Mouse (Mus musculus) limb, embryonic 10.5 days (tissue): ENCODE data around the gene Rhob. TPM values are rescaled to one million over a fixed set of nuclear protein-coding genes. Genes with fewer than 3 reads are reported as not detected.
"Not testable (repeated sequence)": the region's sequence is repeated elsewhere in the genome, so short reads cannot be mapped to it uniquely, and the experiment has no call there.

Source experiments
- DNase-seq: peaks from one replicate; pipeline ENCODE4 v3.0.0-alpha.2; 2017; ENCODE audit warnings: low spot score
- H3K27ac ChIP-seq: fragments of 300-500 bp; sonication (generic); 2 replicates; pipeline ENCODE4 v1.5.1; 2016; ENCODE audit warnings: mild to moderate bottlenecking
- H3K27me3 ChIP-seq: fragments of 300-500 bp; sonication (generic); 2 replicates; pipeline ENCODE4 v1.6.1; 2016; ENCODE audit warnings: low read depth, mild to moderate bottlenecking; ENCODE audit not compliant: poor library complexity, severe bottlenecking
- H3K36me3 ChIP-seq: fragments of 300-500 bp; sonication (generic); 2 replicates; pipeline ENCODE4 v1.6.1; 2016; ENCODE audit warnings: mild to moderate bottlenecking, moderate library complexity
- H3K4me1 ChIP-seq: fragments of 300-500 bp; sonication (generic); 2 replicates; pipeline ENCODE4 v1.6.1; 2016
- H3K4me3 ChIP-seq: fragments of 300-500 bp; sonication (generic); 2 replicates; pipeline ENCODE4 v1.5.1; 2016; ENCODE audit warnings: mild to moderate bottlenecking, moderate library complexity
- H3K9me3 ChIP-seq: fragments of 300-500 bp; sonication (generic); replicated peaks from 2 replicates; pipeline ENCODE4 v1.6.1; 2016; ENCODE audit warnings: mild to moderate bottlenecking
- WGBS: fragments of 180-500 bp; shearing (Covaris S2); methylation state at CpG from one replicate; pipeline ENCODE4 v1.1.7; 2016; 5-methylcytosine and 5-hydroxymethylcytosine counted together
- polyA plus RNA-seq: library from polyadenylated mRNA; unstranded; fragments of >200 nt; fragmentation: Nextera tagmentation; extraction: Ambion mirVana; gene quantifications from 2 replicates; pipeline ENCODE4 v1.2.1, GENCODE M21; 2016

Rhob gene
- polyA plus RNA-seq, 1 experiment from 2014 or later = 14.7 TPM

GRCm38 (mm10) chr12:8465680-8466079 lies 34.1 kb downstream of the Rhob start:
- Histone ChIP-seq H3K9me3 (no peaks in the 10 kb centered on the region), H3K27ac (no peak overlapping the region), H3K36me3 (no peaks in the 10 kb centered on the region), H3K4me3 (no peak overlapping the region), H3K4me1 (peaks cover 5% of the 10 kb centered on the region; the same call in 1 of the 2 replicates), H3K27me3 (no peaks in the 10 kb centered on the region)
- WGBS = 92% methylated on average over 3 of the region's 3 CpGs
- DNase-seq = no peak

- H3K4me1 ChIP-seq = peaks cover 5% of the 10 kb centered on the region; the same call in 1 of the 2 replicates
- no peak overlapping the region for H3K4me3 ChIP-seq
- H3K27me3 ChIP-seq = no peaks in the 10 kb centered on the region
- H3K27ac ChIP-seq = no peak overlapping the region
- no peak for DNase-seq
- 88% methylated on average over 5 of the region's 5 CpGs for WGBS
- H3K9me3 ChIP-seq = no peaks in the 10 kb centered on the region
- H3K36me3 ChIP-seq = no peaks in the 10 kb centered on the region
Observed at GRCm38 (mm10) chr12:8464961-8465360, 34.8 kb downstream of the Rhob start.

- Histone ChIP-seq H3K4me3 (no peak overlapping the region), H3K36me3 (no peaks in the 10 kb centered on the region), H3K9me3 (no peaks in the 10 kb centered on the region), H3K27ac (no peak overlapping the region), H3K4me1 (peaks cover 5% of the 10 kb centered on the region; the same call in 1 of the 2 replicates), H3K27me3 (no peaks in the 10 kb centered on the region)
- WGBS = 56% methylated on average over 3 of the region's 3 CpGs
- DNase-seq = no peak
Observed at GRCm38 (mm10) chr12:8463599-8464160, 36.1 kb downstream of the Rhob start.

- Histone ChIP-seq H3K27ac (no peak overlapping the region), H3K4me3 (no peak overlapping the region), H3K27me3 (no peaks in the 10 kb centered on the region), H3K4me1 (peaks cover 3% of the 10 kb centered on the region; the same call in 1 of the 2 replicates), H3K36me3 (no peaks in the 10 kb centered on the region), H3K9me3 (no peaks in the 10 kb centered on the region)
- 87% methylated on average over 5 of the region's 5 CpGs for WGBS
- no peak for DNase-seq
Observed at GRCm38 (mm10) chr12:8462533-8462932, 37.3 kb downstream of the Rhob start.

GRCm38 (mm10) chr12:8461575-8461974 lies 38.2 kb downstream of the Rhob start:
- H3K4me3 ChIP-seq, H3K9me3 ChIP-seq, H3K27me3 ChIP-seq, DNase-seq, H3K27ac ChIP-seq, H3K4me1 ChIP-seq, H3K36me3 ChIP-seq: not testable (repeated sequence)
- WGBS = 95% methylated on average over 8 of the region's 8 CpGs

- H3K4me1 ChIP-seq = peaks cover 8% of the 10 kb centered on the region
- no peak overlapping the region for H3K27ac ChIP-seq
- 79% methylated on average over 8 of the region's 8 CpGs for WGBS
- H3K9me3 ChIP-seq = no peaks in the 10 kb centered on the region
- H3K27me3 ChIP-seq = no peaks in the 10 kb centered on the region
- no peak for DNase-seq
- no peak overlapping the region for H3K4me3 ChIP-seq
- no peaks in the 10 kb centered on the region for H3K36me3 ChIP-seq
Observed at GRCm38 (mm10) chr12:8458400-8458799, 41.4 kb downstream of the Rhob start.

GRCm38 (mm10) chr12:8457052-8457451 lies 42.8 kb downstream of the Rhob start:
- Histone ChIP-seq H3K27ac (no peak overlapping the region), H3K4me3 (no peak overlapping the region), H3K27me3 (no peaks in the 10 kb centered on the region), H3K36me3 (no peaks in the 10 kb centered on the region), H3K4me1 (peaks cover 10% of the 10 kb centered on the region), H3K9me3 (no peaks in the 10 kb centered on the region)
- no peak for DNase-seq
- WGBS = 58% methylated on average over 5 of the region's 5 CpGs

- no peak overlapping the region for H3K27ac ChIP-seq
- H3K4me3 ChIP-seq = no peak overlapping the region
- no peaks in the 10 kb centered on the region for H3K36me3 ChIP-seq
- H3K9me3 ChIP-seq = no peaks in the 10 kb centered on the region
- DNase-seq = no peak
- peaks cover 26% of the 10 kb centered on the region for H3K4me1 ChIP-seq
- WGBS = 57% methylated on average over 2 of the region's 2 CpGs
- H3K27me3 ChIP-seq = no peaks in the 10 kb centered on the region
Observed at GRCm38 (mm10) chr12:8455046-8455445, 44.8 kb downstream of the Rhob start.

GRCm38 (mm10) chr12:8454487-8454886 lies 45.3 kb downstream of the Rhob start:
- Histone ChIP-seq H3K27me3 (no peaks in the 10 kb centered on the region), H3K4me1 (peaks cover 26% of the 10 kb centered on the region), H3K27ac (no peak overlapping the region), H3K9me3 (no peaks in the 10 kb centered on the region), H3K36me3 (no peaks in the 10 kb centered on the region), H3K4me3 (no peak overlapping the region)
- DNase-seq = no peak
- 85% methylated on average over 3 of the region's 3 CpGs for WGBS

GRCm38 (mm10) chr12:8452766-8453621 lies 46.8 kb downstream of the Rhob start:
- H3K9me3 ChIP-seq = no peaks in the 10 kb centered on the region
- H3K36me3 ChIP-seq = no peaks in the 10 kb centered on the region
- H3K4me3 ChIP-seq = no peak overlapping the region
- no peaks in the 10 kb centered on the region for H3K27me3 ChIP-seq
- peaks cover 26% of the 10 kb centered on the region for H3K4me1 ChIP-seq
- WGBS = 88% methylated on average over 7 of the region's 7 CpGs
- H3K27ac ChIP-seq = no peak overlapping the region
- DNase-seq = no peak

- no peak overlapping the region for H3K4me3 ChIP-seq
- WGBS = 44% methylated on average over 7 of the region's 7 CpGs
- H3K36me3 ChIP-seq = no peaks in the 10 kb centered on the region
- no peak for DNase-seq
- peak overlapping the region; percentile 50; the same call in 1 of the 2 replicates for H3K27ac ChIP-seq
- no peaks in the 10 kb centered on the region for H3K9me3 ChIP-seq
- no peaks in the 10 kb centered on the region for H3K27me3 ChIP-seq
- peaks cover 23% of the 10 kb centered on the region for H3K4me1 ChIP-seq
Observed at GRCm38 (mm10) chr12:8451571-8452485, 48.0 kb downstream of the Rhob start.

- no peaks in the 10 kb centered on the region for H3K27me3 ChIP-seq
- no peaks in the 10 kb centered on the region for H3K36me3 ChIP-seq
- no peaks in the 10 kb centered on the region for H3K9me3 ChIP-seq
- H3K4me1 ChIP-seq = peaks cover 25% of the 10 kb centered on the region
- no peak overlapping the region for H3K27ac ChIP-seq
- WGBS = 70% methylated on average over 6 of the region's 6 CpGs
- H3K4me3 ChIP-seq = no peak overlapping the region
- no peak for DNase-seq
Observed at GRCm38 (mm10) chr12:8450639-8451038, 49.2 kb downstream of the Rhob start.
